Mouse (Mus musculus) c-Kit-positive CD71-positive TER-119-negative erythroid progenitor cells, embryonic 14.5 days (primary cell): ENCODE measurements around the gene Capn13.
"Not testable (repeated sequence)": the region's sequence is repeated elsewhere in the genome, so short reads cannot be mapped to it uniquely, and the experiment has no call there.

ENCODE experiments used
- DNase-seq: peaks from one replicate; pipeline ENCODE4 v3.0.0-alpha.2; 2013; ENCODE audit warnings: low read depth

Gene Capn13

GRCm38 (mm10) chr17:73343632-73344390 is 56.9 kb downstream of the Capn13 start:
- DNase-seq, result no peak

GRCm38 (mm10) chr17:73342673-73343072 is 58.0 kb downstream of the Capn13 start:
- no peak for DNase-seq

- DNase-seq, result no peak
Observed at GRCm38 (mm10) chr17:73329071-73329470, 71.6 kb downstream of the Capn13 start.

- DNase-seq, result no peak
Observed at GRCm38 (mm10) chr17:73325314-73325713, 75.4 kb downstream of the Capn13 start.

GRCm38 (mm10) chr17:73324732-73325131 is 75.9 kb downstream of the Capn13 start:
- no peak for DNase-seq

GRCm38 (mm10) chr17:73323981-73324380 is 76.7 kb downstream of the Capn13 start:
- DNase-seq, result no peak

- no peak for DNase-seq
Observed at GRCm38 (mm10) chr17:73314786-73315185, 85.9 kb downstream of the Capn13 start.

- DNase-seq, result no peak
Observed at GRCm38 (mm10) chr17:73311491-73311890, 89.2 kb downstream of the Capn13 start.

GRCm38 (mm10) chr17:73308691-73309090 is 92.0 kb downstream of the Capn13 start:
- DNase-seq, result no peak

GRCm38 (mm10) chr17:73306626-73307025 is 94.0 kb downstream of the Capn13 start:
- DNase-seq, result no peak

GRCm38 (mm10) chr17:73305622-73306021 is 95.0 kb downstream of the Capn13 start:
- peak; percentile 46 for DNase-seq

- no peak for DNase-seq
Observed at GRCm38 (mm10) chr17:73304086-73304812, 96.4 kb downstream of the Capn13 start.

- no peak for DNase-seq
Observed at GRCm38 (mm10) chr17:73303676-73304075, 97.0 kb downstream of the Capn13 start.

- peak; percentile 42 for DNase-seq
Observed at GRCm38 (mm10) chr17:73303217-73303616, 97.4 kb downstream of the Capn13 start.

GRCm38 (mm10) chr17:73302104-73302503 is 98.6 kb downstream of the Capn13 start:
- peak; percentile 63 for DNase-seq

- DNase-seq, result peak; percentile 51
Observed at GRCm38 (mm10) chr17:73301258-73302050, 99.2 kb downstream of the Capn13 start.

- DNase-seq, result no peak
Observed at GRCm38 (mm10) chr17:73300147-73300880, 100.4 kb downstream of the Capn13 start.

- no peak for DNase-seq
Observed at GRCm38 (mm10) chr17:73298981-73299380, 101.7 kb downstream of the Capn13 start.

- no peak for DNase-seq
Observed at GRCm38 (mm10) chr17:73296855-73297254, 103.8 kb downstream of the Capn13 start.

- no peak for DNase-seq
Observed at GRCm38 (mm10) chr17:73293237-73293636, 107.4 kb downstream of the Capn13 start.

GRCm38 (mm10) chr17:73284301-73284700 is 116.4 kb downstream of the Capn13 start:
- no peak for DNase-seq

- not testable (repeated sequence) for DNase-seq
Observed at GRCm38 (mm10) chr17:73282702-73283101, 118.0 kb downstream of the Capn13 start.
